Mouse (Mus musculus) cerebellum, adult (tissue): ENCODE data around the gene Gm44502.

ENCODE experiments used
- ATAC-seq: cut with Nextera tagmentation; 2 replicates; pipeline ENCODE4 v1.9.2; 2017; ENCODE audit warnings: mild to moderate bottlenecking, moderate library complexity, mixed read lengths; ENCODE audit not compliant: insufficient number of reproducible peaks, low FRiP score, low TSS enrichment

The Gm44502 gene

DNA sequence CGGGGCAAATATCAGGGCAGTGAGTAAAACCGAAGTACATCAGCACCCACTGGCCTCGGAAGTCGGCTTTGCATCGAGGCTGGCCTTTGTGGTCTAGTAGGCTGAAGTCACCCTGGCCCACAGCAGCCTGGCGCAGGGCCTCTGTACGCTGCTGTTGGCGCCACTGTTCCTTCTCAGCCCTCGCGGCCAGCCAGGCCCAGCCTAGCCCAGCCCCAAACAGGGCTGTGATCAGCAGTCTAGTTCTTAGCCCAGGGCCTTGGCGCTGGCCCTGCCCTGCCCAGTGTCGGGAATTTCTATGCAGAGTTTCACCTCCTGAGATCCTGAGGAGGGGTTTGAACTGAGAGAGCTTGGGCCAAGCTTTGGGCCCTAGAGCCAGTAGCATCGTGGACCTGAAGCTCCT is 57.4 kb downstream of the Gm44502 start:
- no peak for ATAC-seq
